Mouse (Mus musculus) megakaryocyte, embryonic 14.5 days (primary cell): ENCODE measurements around the gene Vps53. TPM values are rescaled to one million over a fixed set of nuclear protein-coding genes. Genes with fewer than 3 reads are reported as not detected.
"Not testable (repeated sequence)": the region's sequence is repeated elsewhere in the genome, so short reads cannot be mapped to it uniquely, and the experiment has no call there.

Experiments
- H3K27me3 ChIP-seq: replicated peaks from 2 replicates; pipeline ENCODE3; 2012; ENCODE audit warnings: inconsistent platforms
- H3K36me3 ChIP-seq: replicated peaks from 2 replicates; pipeline ENCODE3; 2012; ENCODE audit warnings: low read length, inconsistent platforms, mixed read lengths
- H3K4me1 ChIP-seq: 2 replicates; pipeline ENCODE4 v1.6.1; 2012; ENCODE audit warnings: inconsistent platforms
- H3K4me3 ChIP-seq: replicated peaks from 2 replicates; pipeline ENCODE3; 2012; ENCODE audit warnings: moderate library complexity, mild to moderate bottlenecking, inconsistent platforms
- H3K9me3 ChIP-seq: 2 replicates; pipeline ENCODE4 v1.6.1; 2012; ENCODE audit warnings: inconsistent platforms
- FLI1 ChIP-seq: IDR thresholded peaks from 2 replicates; pipeline ENCODE4 v1.6.1; 2012; ENCODE audit warnings: low read length, inconsistent platforms, mixed read lengths
- GATA1 ChIP-seq: IDR thresholded peaks from 3 replicates; pipeline ENCODE4 v1.6.1; 2012; ENCODE audit warnings: mixed read lengths, low read length, inconsistent platforms, borderline replicate concordance
- polyA plus RNA-seq: library from polyadenylated mRNA; stranded (reverse); fragments of >175 nt; gene quantifications from 2 replicates; pipeline ENCODE4 v1.2.3, GENCODE M21; 2012; ENCODE audit warnings: low replicate concordance; ENCODE audit not compliant: insufficient read depth

The Vps53 gene
- 8.8 and 34.4 TPM in 2 replicates for polyA plus RNA-seq

DNA sequence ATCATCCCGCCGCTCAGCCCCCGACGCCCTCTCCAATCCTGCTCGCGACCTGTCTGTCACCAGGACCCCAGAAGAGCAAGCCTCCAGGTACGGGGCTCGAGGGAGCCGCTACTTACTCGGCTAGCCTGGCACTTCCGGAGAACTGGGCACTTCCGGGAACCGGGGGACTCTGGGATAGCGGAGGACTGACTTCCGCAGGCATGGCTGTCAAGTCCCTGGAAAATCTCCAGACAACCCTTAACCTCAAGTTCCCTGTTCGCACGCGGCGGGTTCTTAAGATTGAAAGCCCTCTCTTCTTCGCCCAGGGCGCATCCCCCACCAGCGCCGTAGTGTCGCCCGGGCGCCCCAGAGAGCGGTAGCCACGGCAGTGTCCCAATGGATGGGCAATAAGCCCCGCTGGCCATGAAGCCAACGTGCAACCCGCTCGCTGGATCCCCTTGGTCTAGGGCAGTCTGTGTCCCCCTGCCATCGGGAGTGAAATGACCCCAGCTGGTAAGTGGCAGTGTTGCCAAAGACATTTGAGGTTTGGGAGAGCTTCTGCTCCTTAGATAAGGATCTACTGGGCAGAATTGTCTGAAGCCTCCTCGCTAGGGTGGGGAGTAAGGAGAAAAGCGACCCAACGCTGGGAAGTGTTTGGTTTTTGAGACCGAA lies at the start of gene Vps53, which contains the start of gene Fam57a:
Gene Vps53 (minus strand): TSS at position 153 of the 651 bp plus-strand sequence.
Gene Fam57a (plus strand): TSS at position 177 of the 651 bp plus-strand sequence.
- peak within 1 kb of the TSS; percentile 100 for H3K4me3 ChIP-seq
- H3K9me3 ChIP-seq = no peaks in the 10 kb centered on the region
- TF ChIP-seq GATA1 = 0 out of 3 replicates have a peak, but pooled peaks have one; percentile 17
- TF ChIP-seq FLI1 = peak; percentile 75; the same call in 1 of the 2 replicates
- peaks cover 25% of the 10 kb centered on the region for H3K4me1 ChIP-seq
- H3K36me3 ChIP-seq = peaks cover 33% of the 10 kb centered on the region
- no peaks in the 10 kb centered on the region for H3K27me3 ChIP-seq

DNA sequence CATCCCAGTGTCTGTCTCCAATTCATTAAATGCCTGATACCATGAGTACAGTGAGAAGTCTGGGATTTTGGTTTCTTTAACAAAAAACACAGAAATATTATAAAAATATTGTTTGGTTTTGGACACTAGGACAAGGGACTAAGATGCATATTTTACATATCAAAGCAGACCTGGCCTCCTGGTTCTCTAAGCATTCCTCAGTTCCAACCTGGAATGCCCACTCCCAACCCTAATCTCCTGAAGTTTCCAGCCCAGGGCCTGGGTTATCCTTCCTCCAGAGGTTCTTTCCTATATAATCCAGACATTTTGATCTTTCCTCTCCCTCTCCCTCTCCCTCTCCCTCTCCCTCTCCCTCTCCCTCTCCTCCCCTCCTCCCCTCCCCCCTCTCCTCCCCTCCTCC lies 45.6 kb upstream of the Vps53 start:
- Histone ChIP-seq H3K4me3 (no peak overlapping the region), H3K9me3 (no peaks in the 10 kb centered on the region), H3K27me3 (no peaks in the 10 kb centered on the region), H3K4me1 (peaks cover 4% of the 10 kb centered on the region; the same call in 1 of the 2 replicates), H3K36me3 (peaks cover 65% of the 10 kb centered on the region)
- TF ChIP-seq FLI1 (no peak), GATA1 (no peak)

DNA sequence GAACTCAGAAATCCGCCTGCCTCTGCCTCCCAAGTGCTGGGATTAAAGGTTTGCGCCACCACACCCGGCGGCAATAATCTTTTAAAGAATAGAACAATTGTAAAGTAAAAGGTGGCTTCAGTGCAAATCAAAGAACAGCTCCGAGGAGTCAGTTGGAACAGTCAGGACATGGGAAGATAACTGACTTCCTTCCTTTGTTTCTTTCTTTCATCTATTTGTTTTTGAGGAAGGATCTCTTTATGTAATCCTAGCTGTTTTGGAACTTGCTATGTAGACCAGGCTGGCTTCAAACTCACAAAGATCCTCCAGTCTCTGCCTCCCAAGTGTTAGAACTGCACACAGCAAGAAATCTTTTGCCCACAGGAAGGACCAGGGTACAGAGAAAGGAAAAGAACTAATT lies 45.2 kb upstream of the Vps53 start:
- Histone ChIP-seq H3K4me3 (no peak overlapping the region), H3K27me3 (no peaks in the 10 kb centered on the region), H3K9me3 (no peaks in the 10 kb centered on the region), H3K36me3 (peaks cover 65% of the 10 kb centered on the region), H3K4me1 (peaks cover 4% of the 10 kb centered on the region; the same call in 1 of the 2 replicates)
- TF ChIP-seq FLI1 = no peak
- TF ChIP-seq GATA1 = no peak

DNA sequence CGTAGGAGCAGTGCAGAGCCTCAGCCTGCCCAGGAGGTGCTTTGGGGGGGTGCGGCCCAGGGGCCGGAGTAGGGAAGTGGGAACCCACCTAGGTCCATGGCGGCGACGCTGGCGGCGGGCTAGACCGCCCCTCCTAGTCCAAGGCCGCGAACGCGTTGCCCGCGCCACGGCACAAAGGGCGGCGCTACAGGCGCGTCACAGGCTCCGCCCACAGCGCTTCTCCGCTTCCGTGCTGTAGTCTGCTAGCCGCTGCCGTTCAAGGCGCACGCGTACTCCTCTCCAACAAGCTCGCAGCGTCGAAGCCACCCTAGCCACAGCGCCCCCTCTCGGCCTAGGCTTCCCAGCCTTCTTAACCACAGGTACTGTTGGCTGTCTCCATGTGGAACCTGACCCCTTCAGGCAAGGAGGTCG lies 37.9 kb upstream of the Vps53 start, which contains the start of the genes Dbil5 and Gemin4:
Gene Dbil5 (plus strand): TSS at position 219 of the 411 bp plus-strand sequence.
Gene Gemin4 (minus strand): TSS at position 275 of the 411 bp plus-strand sequence.
- H3K9me3 ChIP-seq = no peaks in the 10 kb centered on the region
- H3K4me3 ChIP-seq = peak within 1 kb of the TSS; percentile 93
- peaks cover 55% of the 10 kb centered on the region for H3K36me3 ChIP-seq
- H3K4me1 ChIP-seq = peaks cover 55% of the 10 kb centered on the region
- TF ChIP-seq GATA1 = no peak
- TF ChIP-seq FLI1 = no peak
- no peaks in the 10 kb centered on the region for H3K27me3 ChIP-seq

DNA sequence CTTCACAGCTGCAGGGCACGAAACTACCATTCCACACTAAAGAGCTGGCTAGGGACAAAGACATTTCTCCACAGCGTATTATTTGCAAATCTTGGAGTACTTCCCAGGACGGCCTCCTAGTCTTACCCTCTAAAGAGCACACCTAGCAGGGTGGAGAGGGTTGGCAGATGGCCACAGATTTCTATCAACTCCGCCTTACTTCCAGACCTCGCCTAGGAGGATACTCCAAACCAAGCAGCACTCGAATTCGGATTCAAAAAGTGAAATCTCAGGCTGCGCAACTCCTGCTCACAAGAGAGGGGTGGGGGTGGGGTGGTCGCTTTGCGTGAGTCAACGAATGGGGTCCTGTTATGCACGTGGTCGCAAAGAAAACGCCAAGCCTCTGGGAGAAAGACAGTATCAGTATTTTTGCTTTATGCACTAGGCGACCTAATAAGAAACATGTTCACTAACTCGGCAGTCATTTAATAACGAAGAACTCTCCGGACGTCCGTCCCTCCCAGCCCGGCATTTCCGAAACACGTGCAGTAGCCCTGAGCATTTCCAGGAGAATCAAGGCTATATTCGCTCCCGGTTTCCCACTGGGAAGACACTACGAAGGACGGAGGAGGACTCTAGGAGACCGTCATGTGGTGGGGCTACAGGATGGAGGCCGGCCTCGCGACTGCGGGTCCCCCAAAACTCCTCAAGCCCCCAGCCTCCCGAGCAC lies 37.4 kb upstream of the Vps53 start:
- TF ChIP-seq FLI1 = no peak
- TF ChIP-seq GATA1 = no peak
- H3K4me3 ChIP-seq = peak overlapping the region; percentile 93
- H3K9me3 ChIP-seq = no peaks in the 10 kb centered on the region
- H3K4me1 ChIP-seq = peaks cover 55% of the 10 kb centered on the region
- H3K36me3 ChIP-seq = peaks cover 56% of the 10 kb centered on the region
- H3K27me3 ChIP-seq = no peaks in the 10 kb centered on the region

DNA sequence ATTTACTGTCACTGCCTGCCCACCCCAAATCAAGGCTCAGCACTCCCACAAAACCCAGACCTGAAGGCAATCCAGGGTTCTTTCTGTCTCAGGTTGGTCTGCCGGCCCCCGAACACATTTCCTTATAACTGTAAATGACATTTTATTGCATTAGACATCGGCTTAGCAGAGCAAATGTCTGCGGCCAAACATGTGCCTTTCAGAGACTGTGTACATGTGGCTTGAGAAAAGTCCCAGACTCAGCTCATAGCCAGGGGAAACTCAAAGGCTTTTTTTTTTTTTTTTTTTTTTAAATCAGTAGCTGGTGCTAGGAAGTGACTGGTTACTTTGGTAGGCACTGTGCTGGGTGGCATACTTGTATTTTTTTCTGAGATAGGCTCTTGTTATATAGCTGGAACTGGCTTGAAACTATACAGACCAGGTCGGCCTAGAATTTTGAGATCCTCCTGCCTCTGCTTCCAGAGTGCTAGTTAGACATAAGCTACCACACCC lies 36.6 kb upstream of the Vps53 start:
- peaks cover 50% of the 10 kb centered on the region for H3K36me3 ChIP-seq
- H3K27me3 ChIP-seq = no peaks in the 10 kb centered on the region
- peak overlapping the region; percentile 93 for H3K4me3 ChIP-seq
- peaks cover 55% of the 10 kb centered on the region for H3K4me1 ChIP-seq
- TF ChIP-seq GATA1 = no peak
- TF ChIP-seq FLI1 = no peak
- no peaks in the 10 kb centered on the region for H3K9me3 ChIP-seq

DNA sequence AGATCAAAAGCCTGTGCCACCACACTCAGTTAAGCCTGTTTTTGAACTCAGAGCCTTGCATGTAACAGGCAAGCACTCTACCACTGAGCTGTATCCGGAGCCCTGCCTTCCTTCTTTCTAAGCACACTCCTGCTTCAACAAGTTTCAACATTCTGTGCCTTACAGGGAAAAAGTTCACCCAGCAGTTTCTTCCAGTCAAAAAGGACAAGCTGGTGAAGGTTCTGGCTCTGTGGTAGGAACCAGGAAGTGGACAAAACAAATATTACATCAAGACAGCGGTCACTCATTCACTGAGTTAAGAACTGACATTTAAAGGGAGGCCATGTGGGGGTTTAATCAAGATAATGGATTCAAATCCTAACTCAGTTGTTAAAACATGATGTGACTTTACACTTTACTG lies 35.6 kb upstream of the Vps53 start:
- no peak for TF ChIP-seq GATA1
- TF ChIP-seq FLI1 = no peak
- Histone ChIP-seq H3K27me3 (no peaks in the 10 kb centered on the region), H3K9me3 (no peaks in the 10 kb centered on the region), H3K36me3 (peaks cover 48% of the 10 kb centered on the region), H3K4me3 (peak overlapping the region; percentile 7), H3K4me1 (peaks cover 55% of the 10 kb centered on the region)

DNA sequence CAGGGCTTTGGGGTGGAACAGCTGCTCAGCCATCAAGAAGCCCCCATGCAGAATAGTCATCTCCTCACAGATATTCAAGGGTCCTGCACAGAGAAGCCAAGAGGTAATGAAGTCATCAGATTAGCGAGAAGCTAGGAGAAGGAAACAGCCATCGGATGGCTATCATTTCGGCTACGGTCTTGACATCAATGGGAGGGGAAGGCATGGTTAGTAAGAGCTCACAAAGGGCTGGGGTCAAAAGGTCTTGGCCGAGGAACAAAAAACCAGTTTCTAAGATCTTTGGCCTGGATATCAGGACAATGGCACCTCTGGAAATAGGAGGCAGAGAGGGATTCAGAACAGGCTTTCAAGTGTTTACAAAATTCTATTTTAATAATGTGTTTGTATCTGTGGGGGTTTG lies 34.4 kb upstream of the Vps53 start:
- no peaks in the 10 kb centered on the region for H3K9me3 ChIP-seq
- peaks cover 56% of the 10 kb centered on the region for H3K4me1 ChIP-seq
- no peaks in the 10 kb centered on the region for H3K27me3 ChIP-seq
- H3K4me3 ChIP-seq = no peak overlapping the region
- H3K36me3 ChIP-seq = peaks cover 48% of the 10 kb centered on the region
- TF ChIP-seq GATA1 = no peak
- no peak for TF ChIP-seq FLI1

DNA sequence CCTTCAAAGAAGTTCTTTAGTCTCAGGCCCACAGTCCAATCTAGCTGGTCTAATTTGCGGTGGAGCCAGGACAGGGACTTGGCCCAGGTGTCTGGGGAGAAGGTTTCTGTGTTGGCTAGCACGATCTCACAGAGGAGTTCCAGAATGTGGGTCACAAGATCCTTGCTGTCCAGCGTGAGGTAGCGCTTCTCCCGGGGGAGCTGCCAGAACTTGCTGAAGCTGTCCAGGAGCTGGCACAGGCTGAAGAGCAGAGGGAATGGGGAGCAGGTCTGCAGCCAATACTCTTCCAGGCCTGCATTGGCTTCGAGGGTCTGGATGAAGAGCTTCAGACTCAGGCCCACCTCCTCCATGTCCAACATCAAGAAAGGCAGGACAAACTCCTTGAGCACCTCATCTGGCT lies 32.1 kb upstream of the Vps53 start:
- H3K27me3 ChIP-seq, H3K4me3 ChIP-seq, H3K9me3 ChIP-seq: not testable (repeated sequence)
- Histone ChIP-seq H3K36me3 (peaks cover 63% of the 10 kb centered on the region), H3K4me1 (peaks cover 50% of the 10 kb centered on the region)
